Mouse (Mus musculus): Measurements from ENCODE around the gene Bmp8a. TPM values are rescaled to one million over a fixed set of nuclear protein-coding genes. Genes with fewer than 3 reads are reported as not detected.
"Not testable (repeated sequence)": the region's sequence is repeated elsewhere in the genome, so short reads cannot be mapped to it uniquely, and the experiment has no call there.

Bmp8a gene
- polyA plus RNA-seq, 1 experiment from 2014 or later = 0.14 TPM

GRCm38 (mm10) chr4:123335244-123335643 lies 7.8 kb downstream of the Bmp8a start:
- H3K4me1 ChIP-seq (ENCODE audit: control insufficient read depth, insufficient read depth, low read length); ATAC-seq (ENCODE audit: low FRiP score); H3K9ac ChIP-seq (ENCODE audit: low read length); H3K9me3 ChIP-seq (ENCODE audit: control insufficient read depth, low read length); H3K4me2 ChIP-seq; DNase-seq (ENCODE audit: low spot score, missing footprints); H3K27me3 ChIP-seq (ENCODE audit: control insufficient read depth, insufficient read depth, low read length); H3K27ac ChIP-seq (ENCODE audit: low read depth, low read length); H3K36me3 ChIP-seq (ENCODE audit: control insufficient read depth, insufficient read depth, low read length); H3K4me3 ChIP-seq (ENCODE audit: low read depth, low read length): not testable (repeated sequence)
- WGBS = 81% methylated on average over 10 of the region's 10 CpGs

GRCm38 (mm10) chr4:123334177-123334576 lies 8.9 kb downstream of the Bmp8a start:
- H3K36me3 ChIP-seq (ENCODE audit: control insufficient read depth, insufficient read depth, low read length) = no peaks in the 10 kb centered on the region
- H3K9me3 ChIP-seq (ENCODE audit: control insufficient read depth, low read length) = no peaks in the 10 kb centered on the region
- DNase-seq (ENCODE audit: low spot score, missing footprints) (no peak), ATAC-seq (ENCODE audit: low FRiP score) (no peak)
- H3K4me2 ChIP-seq = no peak overlapping the region
- 69% methylated on average over 3 of the region's 3 CpGs for WGBS
- H3K27me3 ChIP-seq (ENCODE audit: control insufficient read depth, insufficient read depth, low read length) = no peaks in the 10 kb centered on the region
- H3K4me3 ChIP-seq (ENCODE audit: low read depth, low read length) = no peak overlapping the region
- H3K9ac ChIP-seq (ENCODE audit: low read length) = no peak overlapping the region
- no peaks in the 10 kb centered on the region; the same call in 1 of the 2 replicates for H3K4me1 ChIP-seq (ENCODE audit: control insufficient read depth, insufficient read depth, low read length)
- no peak overlapping the region for H3K27ac ChIP-seq (ENCODE audit: low read depth, low read length)

- Histone ChIP-seq H3K9me3 (ENCODE audit: control insufficient read depth, low read length) (no peaks in the 10 kb centered on the region), H3K27ac (ENCODE audit: low read depth, low read length) (no peak overlapping the region), H3K27me3 (ENCODE audit: control insufficient read depth, insufficient read depth, low read length) (no peaks in the 10 kb centered on the region), H3K4me3 (ENCODE audit: low read depth, low read length) (no peak overlapping the region), H3K9ac (ENCODE audit: low read length) (no peak overlapping the region), H3K4me2 (no peak overlapping the region), H3K4me1 (ENCODE audit: control insufficient read depth, insufficient read depth, low read length) (no peaks in the 10 kb centered on the region; the same call in 1 of the 2 replicates), H3K36me3 (ENCODE audit: control insufficient read depth, insufficient read depth, low read length) (no peaks in the 10 kb centered on the region)
- ATAC-seq (ENCODE audit: low FRiP score) (no peak), DNase-seq (ENCODE audit: low spot score, missing footprints) (no peak)
- 95% methylated on average over 4 of the region's 4 CpGs for WGBS
Measured at GRCm38 (mm10) chr4:123333151-123333550, 9.9 kb downstream of the Bmp8a start.

- H3K36me3 ChIP-seq (ENCODE audit: control insufficient read depth, insufficient read depth, low read length); ATAC-seq (ENCODE audit: low FRiP score); H3K4me3 ChIP-seq (ENCODE audit: low read depth, low read length); H3K4me2 ChIP-seq; H3K9me3 ChIP-seq (ENCODE audit: control insufficient read depth, low read length); DNase-seq (ENCODE audit: low spot score, missing footprints); H3K4me1 ChIP-seq (ENCODE audit: control insufficient read depth, insufficient read depth, low read length); H3K27ac ChIP-seq (ENCODE audit: low read depth, low read length); H3K27me3 ChIP-seq (ENCODE audit: control insufficient read depth, insufficient read depth, low read length); H3K9ac ChIP-seq (ENCODE audit: low read length): not testable (repeated sequence)
- WGBS = 100% methylated on average over 1 of the region's 1 CpGs
Measured at GRCm38 (mm10) chr4:123331961-123332360, 11.1 kb downstream of the Bmp8a start.

- Histone ChIP-seq H3K36me3 (ENCODE audit: control insufficient read depth, insufficient read depth, low read length) (no peaks in the 10 kb centered on the region), H3K4me1 (ENCODE audit: control insufficient read depth, insufficient read depth, low read length) (no peaks in the 10 kb centered on the region; the same call in 1 of the 2 replicates), H3K4me2 (no peak overlapping the region), H3K27me3 (ENCODE audit: control insufficient read depth, insufficient read depth, low read length) (no peaks in the 10 kb centered on the region), H3K9me3 (ENCODE audit: control insufficient read depth, low read length) (no peaks in the 10 kb centered on the region), H3K27ac (ENCODE audit: low read depth, low read length) (no peak overlapping the region), H3K9ac (ENCODE audit: low read length) (no peak overlapping the region), H3K4me3 (ENCODE audit: low read depth, low read length) (no peak overlapping the region)
- DNase-seq (ENCODE audit: low spot score, missing footprints) (no peak), ATAC-seq (ENCODE audit: low FRiP score) (no peak)
- WGBS = 75% methylated on average over 5 of the region's 5 CpGs
Measured at GRCm38 (mm10) chr4:123331326-123331725, 11.7 kb downstream of the Bmp8a start.

GRCm38 (mm10) chr4:123328946-123329345 lies 14.1 kb downstream of the Bmp8a start:
- WGBS = 82% methylated on average over 6 of the region's 6 CpGs
- no peaks in the 10 kb centered on the region for H3K9me3 ChIP-seq (ENCODE audit: control insufficient read depth, low read length)
- H3K27me3 ChIP-seq (ENCODE audit: control insufficient read depth, insufficient read depth, low read length) = no peaks in the 10 kb centered on the region
- no peak for ATAC-seq (ENCODE audit: low FRiP score)
- H3K4me2 ChIP-seq = no peak overlapping the region
- H3K9ac ChIP-seq (ENCODE audit: low read length) = no peak overlapping the region
- no peaks in the 10 kb centered on the region for H3K36me3 ChIP-seq (ENCODE audit: control insufficient read depth, insufficient read depth, low read length)
- H3K4me1 ChIP-seq (ENCODE audit: control insufficient read depth, insufficient read depth, low read length) = no peaks in the 10 kb centered on the region
- H3K4me3 ChIP-seq (ENCODE audit: low read depth, low read length) = no peak overlapping the region
- no peak for DNase-seq (ENCODE audit: low spot score, missing footprints)
- H3K27ac ChIP-seq (ENCODE audit: low read depth, low read length) = no peak overlapping the region

GRCm38 (mm10) chr4:123327630-123328029 lies 15.4 kb downstream of the Bmp8a start:
- no peak for ATAC-seq (ENCODE audit: low FRiP score)
- no peaks in the 10 kb centered on the region for H3K9me3 ChIP-seq (ENCODE audit: control insufficient read depth, low read length)

GRCm38 (mm10) chr4:123326087-123326486 lies 17.0 kb downstream of the Bmp8a start:
- 90% methylated on average over 3 of the region's 3 CpGs for WGBS

More at GRCm38 (mm10) chr4:123327630-123328029, 15.4 kb downstream of the Bmp8a start:
- WGBS = 60% methylated on average over 3 of the region's 3 CpGs
- no peak overlapping the region for H3K4me3 ChIP-seq (ENCODE audit: low read depth, low read length)
- no peaks in the 10 kb centered on the region for H3K36me3 ChIP-seq (ENCODE audit: control insufficient read depth, insufficient read depth, low read length)
- H3K27me3 ChIP-seq (ENCODE audit: control insufficient read depth, insufficient read depth, low read length) = peaks cover 8% of the 10 kb centered on the region
- no peak overlapping the region for H3K27ac ChIP-seq (ENCODE audit: low read depth, low read length)
- no peak for DNase-seq (ENCODE audit: low spot score, missing footprints)
- no peak overlapping the region for H3K4me2 ChIP-seq
- no peak overlapping the region for H3K9ac ChIP-seq (ENCODE audit: low read length)
- no peaks in the 10 kb centered on the region for H3K4me1 ChIP-seq (ENCODE audit: control insufficient read depth, insufficient read depth, low read length)

GRCm38 (mm10) chr4:123323534-123323933 lies 19.5 kb downstream of the Bmp8a start, which contains the start of gene Oxct2a:
Oxct2a (minus strand) TSS chr4:123323634.
- H3K9ac ChIP-seq (ENCODE audit: low read length) = no peak within 1 kb of the TSS
- H3K4me3 ChIP-seq (ENCODE audit: low read depth, low read length) = peak within 1 kb of the TSS; percentile 8; the same call in 1 of the 2 replicates
- no peak for DNase-seq (ENCODE audit: low spot score, missing footprints)
- H3K9me3 ChIP-seq (ENCODE audit: control insufficient read depth, low read length) = no peaks in the 10 kb centered on the region
- 13% methylated on average over 13 of the region's 13 CpGs for WGBS
- peak; percentile 2; the same call in 1 of the 2 replicates for ATAC-seq (ENCODE audit: low FRiP score)
- no peaks in the 10 kb centered on the region for H3K4me1 ChIP-seq (ENCODE audit: control insufficient read depth, insufficient read depth, low read length)
- H3K27ac ChIP-seq (ENCODE audit: low read depth, low read length) = no peak within 1 kb of the TSS
- peaks cover 8% of the 10 kb centered on the region for H3K27me3 ChIP-seq (ENCODE audit: control insufficient read depth, insufficient read depth, low read length)
- peak within 1 kb of the TSS; percentile 30 for H3K4me2 ChIP-seq
- H3K36me3 ChIP-seq (ENCODE audit: control insufficient read depth, insufficient read depth, low read length) = no peaks in the 10 kb centered on the region

More at GRCm38 (mm10) chr4:123326087-123326486, 17.0 kb downstream of the Bmp8a start:
- Histone ChIP-seq H3K9ac (ENCODE audit: low read length) (no peak overlapping the region), H3K27ac (ENCODE audit: low read depth, low read length) (no peak overlapping the region), H3K36me3 (ENCODE audit: control insufficient read depth, insufficient read depth, low read length) (no peaks in the 10 kb centered on the region), H3K4me2 (no peak overlapping the region), H3K4me3 (ENCODE audit: low read depth, low read length) (no peak overlapping the region), H3K4me1 (ENCODE audit: control insufficient read depth, insufficient read depth, low read length) (no peaks in the 10 kb centered on the region), H3K27me3 (ENCODE audit: control insufficient read depth, insufficient read depth, low read length) (peaks cover 8% of the 10 kb centered on the region), H3K9me3 (ENCODE audit: control insufficient read depth, low read length) (no peaks in the 10 kb centered on the region)
- ATAC-seq (ENCODE audit: low FRiP score) = no peak
- DNase-seq (ENCODE audit: low spot score, missing footprints) = no peak

All from midbrain, embryonic 11.5 days (tissue).